Mouse (Mus musculus): ENCODE data around the gene Zfhx3. TPM values are rescaled to one million over a fixed set of nuclear protein-coding genes. Genes with fewer than 3 reads are reported as not detected.

Gene Zfhx3
- polyA plus RNA-seq, 2 experiments = 14.4 to 26.1 TPM

- ATAC-seq (ENCODE audit: low FRiP score, low read depth) = no peak
- Histone ChIP-seq H3K4me1 (ENCODE audit: control insufficient read depth, insufficient read depth, low read length) (peaks cover 17% of the 10 kb centered on the region; the same call in 1 of the 2 replicates), H3K4me2 (replicated peaks; ENCODE audit: low read depth, low read length, severe bottlenecking) (no peak overlapping the region; the same call in 1 of the 2 replicates), H3K27me3 (ENCODE audit: control insufficient read depth, insufficient read depth, low read length) (no peaks in the 10 kb centered on the region), H3K9ac (ENCODE audit: low read depth, low read length, severe bottlenecking) (no peak overlapping the region), H3K36me3 (ENCODE audit: control insufficient read depth, insufficient read depth, low read length) (no peaks in the 10 kb centered on the region), H3K27ac (replicated peaks; ENCODE audit: low read depth, low read length) (no peak overlapping the region), H3K9me3 (ENCODE audit: control insufficient read depth, low read length) (no peaks in the 10 kb centered on the region), H3K4me3 (replicated peaks; ENCODE audit: low read length) (no peak overlapping the region)
- no peak for DNase-seq (ENCODE audit: low spot score)
- WGBS = 12% methylated on average over 8 of the region's 8 CpGs
- TF ChIP-seq POLR2A (IDR thresholded peaks at IDR 0.05; ENCODE audit: borderline replicate concordance, extremely low read depth, insufficient read depth, insufficient read length) = no peak
Observed at GRCm38 (mm10) chr8:108068195-108068594, 125.8 kb downstream of the Zfhx3 start.

GRCm38 (mm10) chr8:108070438-108070837 lies 128.0 kb downstream of the Zfhx3 start:
- ATAC-seq (ENCODE audit: low FRiP score, low read depth) (no peak), DNase-seq (ENCODE audit: low spot score) (no peak)
- no peaks in the 10 kb centered on the region for H3K9me3 ChIP-seq (ENCODE audit: control insufficient read depth, low read length)
- no peaks in the 10 kb centered on the region for H3K36me3 ChIP-seq (ENCODE audit: control insufficient read depth, insufficient read depth, low read length)
- 53% methylated on average over 4 of the region's 4 CpGs for WGBS
- no peak overlapping the region for H3K4me3 ChIP-seq (replicated peaks; ENCODE audit: low read length)
- no peak for TF ChIP-seq POLR2A (IDR thresholded peaks at IDR 0.05; ENCODE audit: borderline replicate concordance, extremely low read depth, insufficient read depth, insufficient read length)
- H3K4me1 ChIP-seq (ENCODE audit: control insufficient read depth, insufficient read depth, low read length) = peaks cover 17% of the 10 kb centered on the region; the same call in 1 of the 2 replicates
- H3K27ac ChIP-seq (replicated peaks; ENCODE audit: low read depth, low read length) = no peak overlapping the region
- H3K9ac ChIP-seq (ENCODE audit: low read depth, low read length, severe bottlenecking) = no peak overlapping the region
- no peaks in the 10 kb centered on the region for H3K27me3 ChIP-seq (ENCODE audit: control insufficient read depth, insufficient read depth, low read length)
- no peak overlapping the region for H3K4me2 ChIP-seq (replicated peaks; ENCODE audit: low read depth, low read length, severe bottlenecking)

GRCm38 (mm10) chr8:108072126-108072746 lies 129.8 kb downstream of the Zfhx3 start:
- WGBS = 47% methylated on average over 2 of the region's 2 CpGs
- DNase-seq (ENCODE audit: low spot score) = no peak
- H3K27me3 ChIP-seq (ENCODE audit: control insufficient read depth, insufficient read depth, low read length) = no peaks in the 10 kb centered on the region
- no peak overlapping the region for H3K4me2 ChIP-seq (replicated peaks; ENCODE audit: low read depth, low read length, severe bottlenecking)
- no peak for ATAC-seq (ENCODE audit: low FRiP score, low read depth)
- no peak overlapping the region for H3K9ac ChIP-seq (ENCODE audit: low read depth, low read length, severe bottlenecking)
- no peak for TF ChIP-seq POLR2A (IDR thresholded peaks at IDR 0.05; ENCODE audit: borderline replicate concordance, extremely low read depth, insufficient read depth, insufficient read length)
- H3K27ac ChIP-seq (replicated peaks; ENCODE audit: low read depth, low read length) = no peak overlapping the region
- H3K36me3 ChIP-seq (ENCODE audit: control insufficient read depth, insufficient read depth, low read length) = no peaks in the 10 kb centered on the region
- H3K4me1 ChIP-seq (ENCODE audit: control insufficient read depth, insufficient read depth, low read length) = peaks cover 15% of the 10 kb centered on the region; the same call in 1 of the 2 replicates
- no peak overlapping the region for H3K4me3 ChIP-seq (replicated peaks; ENCODE audit: low read length)
- H3K9me3 ChIP-seq (ENCODE audit: control insufficient read depth, low read length) = no peaks in the 10 kb centered on the region

DNA sequence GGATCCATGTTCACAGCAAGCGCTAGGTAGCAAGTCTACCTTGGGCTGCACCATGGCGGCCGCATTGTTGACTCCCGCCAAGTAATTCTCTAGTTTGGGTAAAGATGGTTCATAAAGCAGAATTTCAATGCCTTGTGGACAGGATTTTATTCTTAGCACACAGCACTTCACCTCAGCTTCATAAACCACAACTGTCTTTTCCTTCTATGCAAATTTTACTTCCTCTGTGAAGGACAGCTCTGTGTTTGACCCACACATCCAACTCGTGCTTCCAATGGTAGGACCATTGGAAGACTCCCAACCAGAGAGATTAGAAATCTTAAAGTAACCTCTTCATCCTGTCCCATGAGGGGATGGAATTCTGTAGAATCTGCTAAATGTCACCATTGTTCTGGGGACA lies 130.4 kb downstream of the Zfhx3 start:
- WGBS = 95% methylated on average over 5 of the region's 5 CpGs
- H3K4me2 ChIP-seq (replicated peaks; ENCODE audit: low read depth, low read length, severe bottlenecking) = no peak overlapping the region
- ATAC-seq (ENCODE audit: low FRiP score, low read depth) = no peak
- H3K27ac ChIP-seq (replicated peaks; ENCODE audit: low read depth, low read length) = no peak overlapping the region
- TF ChIP-seq POLR2A (IDR thresholded peaks at IDR 0.05; ENCODE audit: borderline replicate concordance, extremely low read depth, insufficient read depth, insufficient read length) = no peak
- H3K4me3 ChIP-seq (replicated peaks; ENCODE audit: low read length) = no peak overlapping the region
- peaks cover 11% of the 10 kb centered on the region; the same call in 1 of the 2 replicates for H3K4me1 ChIP-seq (ENCODE audit: control insufficient read depth, insufficient read depth, low read length)
- no peak overlapping the region for H3K9ac ChIP-seq (ENCODE audit: low read depth, low read length, severe bottlenecking)
- no peak for DNase-seq (ENCODE audit: low spot score)
- no peaks in the 10 kb centered on the region for H3K9me3 ChIP-seq (ENCODE audit: control insufficient read depth, low read length)
- H3K36me3 ChIP-seq (ENCODE audit: control insufficient read depth, insufficient read depth, low read length) = no peaks in the 10 kb centered on the region
- no peaks in the 10 kb centered on the region for H3K27me3 ChIP-seq (ENCODE audit: control insufficient read depth, insufficient read depth, low read length)

DNA sequence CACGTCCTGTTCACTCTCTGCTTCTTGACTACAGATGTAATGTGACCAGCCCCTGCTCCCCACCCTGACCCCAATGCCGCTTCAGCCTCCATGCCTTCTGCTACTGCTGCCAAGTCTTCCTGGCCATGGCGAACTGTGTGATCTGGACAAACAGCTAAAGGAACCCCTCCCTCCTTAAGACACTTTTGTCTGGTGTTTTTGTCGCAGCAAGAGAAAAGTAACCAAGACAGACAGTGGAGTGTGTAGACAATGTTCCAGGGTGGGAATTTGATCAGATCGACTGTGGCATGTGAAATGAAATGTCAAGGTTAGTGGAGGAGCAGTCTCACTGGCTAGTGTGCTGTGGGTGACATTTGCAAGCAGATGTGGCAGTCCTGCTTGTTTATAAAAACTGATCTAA lies 132.7 kb downstream of the Zfhx3 start:
- ATAC-seq (ENCODE audit: low FRiP score, low read depth) (no peak), DNase-seq (ENCODE audit: low spot score) (no peak)
- no peak for TF ChIP-seq POLR2A (IDR thresholded peaks at IDR 0.05; ENCODE audit: borderline replicate concordance, extremely low read depth, insufficient read depth, insufficient read length)
- no peaks in the 10 kb centered on the region for H3K9me3 ChIP-seq (ENCODE audit: control insufficient read depth, low read length)
- 83% methylated on average over 5 of the region's 5 CpGs for WGBS
- H3K4me2 ChIP-seq (replicated peaks; ENCODE audit: low read depth, low read length, severe bottlenecking) = no peak overlapping the region
- no peak overlapping the region for H3K9ac ChIP-seq (ENCODE audit: low read depth, low read length, severe bottlenecking)
- no peaks in the 10 kb centered on the region for H3K36me3 ChIP-seq (ENCODE audit: control insufficient read depth, insufficient read depth, low read length)
- H3K4me1 ChIP-seq (ENCODE audit: control insufficient read depth, insufficient read depth, low read length) = 0 out of 2 replicates have a peak, but pooled peaks cover 2% of the 10 kb centered on the region
- H3K27ac ChIP-seq (replicated peaks; ENCODE audit: low read depth, low read length) = no peak overlapping the region
- H3K4me3 ChIP-seq (replicated peaks; ENCODE audit: low read length) = no peak overlapping the region
- H3K27me3 ChIP-seq (ENCODE audit: control insufficient read depth, insufficient read depth, low read length) = no peaks in the 10 kb centered on the region
